Mouse (Mus musculus): ENCODE measurements around the gene Atp6v0d1. TPM values are rescaled to one million over a fixed set of nuclear protein-coding genes. Genes with fewer than 3 reads are reported as not detected.

Atp6v0d1 gene
- total and polyA plus RNA-seq, 3 experiments, result 48.8 to 53.6 (median 51.0) TPM

GRCm38 (mm10) chr8:105533439-105533838, 32.4 kb downstream of the Atp6v0d1 start:
- TF ChIP-seq TCF12 (IDR thresholded peaks at IDR 0.05; ENCODE audit: low read depth, low read length), result no peak
- TF ChIP-seq MEF2A (IDR thresholded peaks at IDR 0.05; ENCODE audit: borderline replicate concordance, low read depth, low read length), result no peak
- TF ChIP-seq JUN (IDR thresholded peaks at IDR 0.05; ENCODE audit: insufficient read depth, low read depth, low read length), result no peak
- no peak for TF ChIP-seq POLR2A (IDR thresholded peaks at IDR 0.05; ENCODE audit: low read depth, low read length)
- TF ChIP-seq RCOR1 (conservative IDR thresholded peaks at IDR 0.05; ENCODE audit: low read depth, low read length), result no peak
- TF ChIP-seq PAX5 (IDR thresholded peaks at IDR 0.05; ENCODE audit: low read length), result no peak
- H3K27me3 ChIP-seq (replicated peaks), result no peaks in the 10 kb centered on the region
- H3K4me2 ChIP-seq (ENCODE audit: insufficient read depth, low read depth, poor library complexity, severe bottlenecking), result no peak overlapping the region
- no peak for DNase-seq (ENCODE audit: extremely low read depth)
- H3K9me3 ChIP-seq (replicated peaks; ENCODE audit: low read length), result no peaks in the 10 kb centered on the region
- peaks cover 0 to 9% of the 10 kb centered on the region in 2 experiments; a peak in 2 of 4 replicates for H3K4me1 ChIP-seq (ENCODE audit: control insufficient read depth in 1 of 2, insufficient read depth in 2 of 2)
- H3K9ac ChIP-seq (ENCODE audit: insufficient read depth, low read depth), result no peak overlapping the region
- H3K4me3 ChIP-seq (replicated peaks in 1 of 3; ENCODE audit: low read depth in 2 of 3, low read length in 2 of 3, poor library complexity in 1 of 3), result no peak overlapping the region
- H3K36me3 ChIP-seq (replicated peaks in 1 of 2; ENCODE audit: control insufficient read depth in 1 of 2, insufficient read depth in 1 of 2, low read length in 1 of 2), result peaks cover 37 to 86% of the 10 kb centered on the region in 2 experiments
- no peaks in the 10 kb centered on the region for H3K79me2 ChIP-seq (replicated peaks; ENCODE audit: control insufficient read depth, extremely low read depth, insufficient read depth, poor library complexity, severe bottlenecking)
- no peak overlapping the region for H3K27ac ChIP-seq (ENCODE audit: insufficient read depth, low read depth)
- dilution Hi-C loops (cut with MboI; ENCODE audit: extremely low pct_ligation_motif_present, extremely low pct_unique_long_range_greater_than_20kb, low sequenced_read_pairs), result no loop called here
- in situ Hi-C loops (cut with MboI; ENCODE audit: low pct_ligation_motif_present, low pct_unique_long_range_greater_than_20kb, low sequenced_read_pairs), result no loop called here

GRCm38 (mm10) chr8:105531774-105532173, 34.1 kb downstream of the Atp6v0d1 start:
- peak; percentile 37 for DNase-seq (ENCODE audit: extremely low read depth)
- TF ChIP-seq ETS1 (conservative IDR thresholded peaks at IDR 0.05; ENCODE audit: low read depth, low read length) (no peak), MAZ (IDR thresholded peaks at IDR 0.05; ENCODE audit: low read depth, low read length) (peak; percentile 68; the same call in 1 of the 2 replicates), CTCF (conservative IDR thresholded peaks at IDR 0.05 in 1 of 2, IDR thresholded peaks at IDR 0.05 in 1 of 2; ENCODE audit: low read depth in 2 of 2, low read length in 2 of 2) (peak in 1 of 2 experiments; percentile 56; a peak in 2 of 4 replicates), SIN3A (IDR thresholded peaks at IDR 0.05; ENCODE audit: low read length) (no peak), MAFK (IDR thresholded peaks at IDR 0.05; ENCODE audit: insufficient replicate concordance, low read length) (no peak), RAD21 (IDR thresholded peaks at IDR 0.05; ENCODE audit: low read depth, low read length) (no peak; the same call in 1 of the 2 replicates), SMC3 (IDR thresholded peaks at IDR 0.05; ENCODE audit: low read depth, low read length) (peak; percentile 36; the same call in 1 of the 2 replicates), MEF2A (IDR thresholded peaks at IDR 0.05; ENCODE audit: borderline replicate concordance, low read depth, low read length) (no peak), PAX5 (IDR thresholded peaks at IDR 0.05; ENCODE audit: low read length) (no peak), BHLHE40 (IDR thresholded peaks at IDR 0.05; ENCODE audit: low read depth, low read length) (no peak), RCOR1 (conservative IDR thresholded peaks at IDR 0.05; ENCODE audit: low read depth, low read length) (no peak)
- Histone ChIP-seq H3K27ac (ENCODE audit: insufficient read depth, low read depth) (no peak overlapping the region), H3K36me3 (replicated peaks in 1 of 2; ENCODE audit: control insufficient read depth in 1 of 2, insufficient read depth in 1 of 2, low read length in 1 of 2) (peaks cover 29 to 86% of the 10 kb centered on the region in 2 experiments), H3K4me3 (replicated peaks in 1 of 3; ENCODE audit: low read depth in 2 of 3, low read length in 2 of 3, poor library complexity in 1 of 3) (no peak overlapping the region), H3K79me2 (replicated peaks; ENCODE audit: control insufficient read depth, extremely low read depth, insufficient read depth, poor library complexity, severe bottlenecking) (no peaks in the 10 kb centered on the region), H3K4me1 (ENCODE audit: control insufficient read depth in 1 of 2, insufficient read depth in 2 of 2) (peaks cover 0 to 9% of the 10 kb centered on the region in 2 experiments; a peak in 2 of 4 replicates), H3K27me3 (replicated peaks) (no peaks in the 10 kb centered on the region), H3K9ac (ENCODE audit: insufficient read depth, low read depth) (no peak overlapping the region), H3K4me2 (ENCODE audit: insufficient read depth, low read depth, poor library complexity, severe bottlenecking) (no peak overlapping the region), H3K9me3 (replicated peaks; ENCODE audit: low read length) (no peaks in the 10 kb centered on the region)
- in situ Hi-C loops (cut with MboI; ENCODE audit: low pct_ligation_motif_present, low pct_unique_long_range_greater_than_20kb, low sequenced_read_pairs), result no loop called here
- dilution Hi-C loops (cut with MboI; ENCODE audit: extremely low pct_ligation_motif_present, extremely low pct_unique_long_range_greater_than_20kb, low sequenced_read_pairs), result no loop called here
